Mouse (Mus musculus): Measurements from ENCODE around the gene Pdcd5. TPM values are rescaled to one million over a fixed set of nuclear protein-coding genes. Genes with fewer than 3 reads are reported as not detected.

Pdcd5 gene
- total RNA-seq, 2 experiments from 2014 or later = 95.0 to 104 TPM

DNA sequence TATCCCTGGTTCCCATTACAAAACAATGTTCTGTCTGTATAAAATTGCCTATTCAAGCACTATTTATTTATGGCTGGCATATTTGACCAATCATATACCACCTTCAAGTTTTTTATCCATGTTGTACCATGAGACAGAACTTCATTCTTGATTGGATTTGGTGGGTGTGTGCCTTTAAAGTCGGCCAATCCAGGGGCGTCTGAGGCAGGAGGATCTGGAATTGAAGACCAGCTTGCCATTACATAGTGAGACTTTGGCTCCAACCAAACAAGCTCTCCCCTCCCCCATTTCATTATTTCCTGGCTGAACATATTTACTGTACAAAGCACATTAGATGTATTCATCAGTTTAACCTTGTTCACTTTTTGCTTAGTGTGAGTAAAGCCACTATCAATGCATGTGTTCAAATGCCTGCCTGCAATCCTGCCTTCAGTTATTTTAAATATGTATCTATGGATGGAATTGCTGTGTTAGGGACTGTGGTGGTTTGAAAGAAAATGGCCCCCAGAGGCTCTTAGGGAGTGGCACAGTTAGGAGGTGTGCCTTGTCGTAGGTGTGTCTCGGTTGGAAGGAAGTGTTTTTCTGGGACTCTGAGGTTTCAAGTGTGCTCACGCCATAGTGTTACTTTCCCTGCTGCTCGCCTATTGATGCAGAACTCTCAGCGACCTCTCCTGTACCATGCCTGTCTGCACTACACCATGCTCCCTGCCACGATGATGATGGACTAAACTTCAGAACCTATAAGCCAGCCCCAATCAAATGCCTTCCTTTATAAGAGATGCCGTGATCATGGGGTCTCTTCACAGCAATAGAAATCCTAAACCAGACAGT is 1.1 kb upstream of the Pdcd5 start:
- intact Hi-C loops (cut with DNase I) = loop anchor here (5.0 to 10.0 kb wide), 3 partner anchors 61 to 254 kb away; partner anchors contain the start of genes Ankrd27, Cep89, Faap24 and Nudt19
- no peak for DNase-seq (ENCODE audit: low spot score)

DNA sequence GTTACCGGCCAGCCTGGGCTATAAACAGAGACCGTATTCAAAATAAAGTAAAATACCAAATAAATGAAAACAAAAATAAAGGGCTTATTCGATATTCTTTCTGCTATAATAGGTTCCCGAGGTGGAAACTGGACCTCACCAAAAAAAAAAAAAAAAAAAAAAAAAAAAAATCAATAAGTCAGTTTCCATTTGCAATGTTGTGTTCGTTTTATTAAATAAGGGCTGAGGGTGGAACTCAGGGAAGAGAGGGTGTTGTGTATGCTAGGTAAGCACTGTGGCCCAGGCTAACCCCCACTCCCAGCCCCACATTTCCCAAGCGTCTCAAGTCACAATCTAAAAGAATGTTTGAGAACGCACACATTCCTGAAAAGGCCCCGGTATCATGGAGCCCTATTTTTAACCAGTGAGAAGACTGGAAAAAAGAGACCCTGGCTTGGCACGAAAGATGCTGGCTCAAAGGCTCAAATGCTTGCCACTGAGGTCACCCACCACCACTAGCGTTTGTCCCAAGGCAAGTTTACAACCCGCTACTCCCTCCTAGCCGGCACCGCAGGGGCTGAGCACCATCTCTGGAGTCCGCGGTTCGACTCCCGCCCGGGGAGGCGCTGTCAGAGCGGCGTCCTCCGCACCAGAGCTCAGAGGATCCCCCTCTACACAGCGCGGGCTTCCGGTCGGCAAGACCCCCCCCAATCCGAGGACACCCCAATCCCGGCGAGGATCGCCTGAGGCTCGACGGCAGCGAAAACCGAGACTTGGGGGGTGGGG is 822 bp downstream of the Pdcd5 start:
- intact Hi-C loops (cut with DNase I) = loop anchor here (5.0 to 10.0 kb wide), 3 partner anchors 59 to 252 kb away; partner anchors contain the start of genes Ankrd27, Cep89, Faap24 and Nudt19
- no peak for DNase-seq (ENCODE audit: low spot score)

DNA sequence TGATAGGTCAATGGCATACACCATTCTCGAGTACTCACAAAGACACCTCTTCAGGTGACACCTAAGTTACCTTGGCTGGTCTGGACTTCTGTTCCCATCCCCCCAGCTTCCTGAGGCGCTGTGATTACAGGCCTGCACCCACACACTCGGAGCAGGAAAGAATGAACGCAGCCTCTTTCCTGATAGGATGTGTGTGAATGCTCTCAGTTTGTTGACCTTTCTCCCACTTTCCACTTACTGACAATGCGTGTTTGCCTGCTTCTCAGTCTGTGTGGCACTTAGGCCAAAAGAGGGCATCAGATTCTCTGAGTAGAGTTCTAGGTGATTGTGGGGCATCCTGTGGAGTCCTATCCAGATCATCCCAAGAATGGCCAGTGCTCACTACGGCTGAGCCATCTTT is 7.2 kb downstream of the Pdcd5 start:
- no peak for DNase-seq (ENCODE audit: low spot score)
- intact Hi-C loops (cut with DNase I) = loop anchor here (10.0 kb wide), 1 partner anchor 245 kb away; the partner anchor contains the start of genes Cep89 and Faap24

DNA sequence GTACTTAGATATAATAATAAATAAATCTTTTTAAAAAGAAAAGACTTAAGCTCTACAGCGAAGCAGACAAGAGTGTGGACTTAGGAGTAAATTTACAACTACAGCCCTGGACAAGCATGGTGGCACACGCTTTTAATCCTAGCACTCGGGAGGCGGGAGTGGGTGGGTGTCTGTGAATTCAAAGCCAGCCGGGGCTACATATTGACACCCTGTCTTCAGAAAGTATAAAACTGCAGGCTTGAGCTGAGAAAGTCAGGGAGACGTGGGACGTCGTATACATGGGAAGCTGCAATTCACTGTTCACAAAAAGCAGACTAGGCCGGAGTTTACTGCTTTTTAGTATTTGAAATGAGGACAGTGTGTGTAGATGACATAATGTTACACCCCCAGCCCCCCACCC is 10.4 kb downstream of the Pdcd5 start:
- no peak for DNase-seq (ENCODE audit: low spot score)
- intact Hi-C loops (cut with DNase I) = loop anchor here (5.0 kb wide), 1 partner anchor 90 kb away; no protein-coding TSS in a partner anchor

DNA sequence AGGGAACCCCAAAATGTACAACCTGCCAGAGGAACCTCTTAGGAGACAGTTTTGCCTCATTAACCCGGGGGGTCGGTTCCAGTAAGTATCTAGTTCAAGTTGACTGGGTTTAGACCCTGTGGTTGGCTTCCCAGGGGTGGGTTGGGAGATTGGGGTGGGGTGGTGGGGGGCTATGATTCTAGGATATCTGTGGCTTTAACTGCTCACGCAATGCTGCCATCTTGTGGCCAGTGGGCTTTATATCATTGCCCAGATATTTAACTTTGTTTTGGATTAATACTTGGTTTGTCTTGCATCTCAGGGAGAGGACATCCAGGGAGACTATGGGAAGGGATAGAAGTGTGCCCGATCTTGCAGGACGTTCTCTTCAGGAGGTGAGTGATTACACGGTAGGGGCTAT is 11.1 kb downstream of the Pdcd5 start:
- DNase-seq (ENCODE audit: low spot score) = no peak
- intact Hi-C loops (cut with DNase I) = loop anchor here (5.0 kb wide), 1 partner anchor 89 kb away; no protein-coding TSS in a partner anchor

DNA sequence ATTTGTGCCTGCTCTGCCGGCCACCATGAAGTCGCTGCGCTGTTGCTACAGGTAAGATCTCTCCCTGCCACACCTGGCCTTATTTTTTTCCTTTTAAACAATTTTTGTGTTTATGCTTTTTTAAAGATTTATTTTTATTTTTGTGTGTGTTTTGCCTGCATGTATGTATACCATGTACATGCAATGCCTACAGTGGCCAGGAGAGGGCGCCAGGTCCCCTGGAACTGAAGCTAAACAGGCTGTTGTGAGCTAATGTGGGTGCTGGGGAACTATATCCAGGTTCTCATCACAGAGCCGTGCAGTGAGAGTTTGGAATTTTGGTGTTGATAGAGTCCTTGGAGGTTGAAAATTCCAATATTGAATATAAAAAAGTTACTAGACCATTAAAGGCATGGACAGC is 18.8 kb downstream of the Pdcd5 start:
- DNase-seq (ENCODE audit: low spot score) = no peak
- intact Hi-C loops (cut with DNase I) = no loop called here

DNA sequence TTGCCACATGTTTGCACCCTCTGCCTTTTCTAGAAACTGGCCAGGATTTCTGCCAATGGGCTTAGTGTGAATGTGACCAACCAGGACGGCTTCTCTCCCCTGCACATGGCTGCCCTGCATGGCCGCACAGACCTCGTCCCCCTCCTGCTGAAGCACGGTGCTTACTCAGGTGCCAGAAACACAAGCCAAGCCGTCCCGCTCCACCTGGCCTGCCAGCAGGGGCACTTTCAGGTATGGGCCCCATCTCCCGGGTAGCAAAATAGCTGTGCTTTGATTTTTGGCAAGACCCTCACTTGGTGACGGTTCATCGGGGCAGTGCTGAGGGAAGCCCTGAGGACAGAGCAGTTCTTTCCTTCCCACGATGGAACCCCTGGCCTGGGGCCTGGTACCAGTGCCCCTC is 19.9 kb downstream of the Pdcd5 start:
- intact Hi-C loops (cut with DNase I) = no loop called here
- DNase-seq (ENCODE audit: low spot score) = no peak

DNA sequence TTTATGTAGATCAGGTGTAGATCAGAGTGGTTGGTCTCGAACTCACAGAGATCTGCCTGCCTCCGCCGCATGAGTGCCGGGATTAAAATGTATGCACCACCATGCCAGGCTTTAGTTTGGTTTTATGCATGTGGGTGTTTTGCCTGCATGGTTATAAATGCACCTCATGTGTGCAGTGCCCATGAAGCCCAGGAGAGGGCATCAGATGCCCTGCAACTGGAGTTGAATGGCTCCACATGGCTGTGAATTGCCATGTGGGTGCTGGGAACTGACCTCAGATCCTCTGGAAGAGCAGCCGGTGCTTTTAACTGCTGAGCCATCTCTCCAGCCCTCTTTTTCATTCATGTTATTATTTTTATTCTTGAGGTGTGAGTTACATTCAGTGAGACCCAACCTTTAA is 21.3 kb downstream of the Pdcd5 start:
- intact Hi-C loops (cut with DNase I) = no loop called here
- no peak for DNase-seq (ENCODE audit: low spot score)

DNA sequence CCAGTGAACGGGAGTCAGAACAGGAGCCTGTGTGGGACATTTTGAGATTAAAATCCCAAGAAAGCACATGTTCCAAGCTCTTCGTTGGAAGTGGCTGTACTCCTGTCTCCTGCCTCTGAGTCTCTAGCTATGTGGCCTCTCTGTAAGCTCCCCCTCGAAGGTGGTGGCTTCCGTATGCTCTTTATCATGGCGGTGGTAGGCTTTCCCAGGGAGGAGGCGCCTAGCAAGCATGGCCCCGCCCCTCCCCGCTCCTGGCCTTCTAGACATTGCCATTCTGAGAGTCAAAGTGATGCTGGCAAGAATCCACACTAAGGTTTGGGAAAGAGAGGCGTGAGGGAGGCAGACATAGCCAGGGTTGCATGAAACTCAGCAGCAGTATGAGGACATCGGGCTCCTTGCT is 24.7 kb downstream of the Pdcd5 start:
- no peak for DNase-seq (ENCODE audit: low spot score)
- intact Hi-C loops (cut with DNase I) = no loop called here

DNA sequence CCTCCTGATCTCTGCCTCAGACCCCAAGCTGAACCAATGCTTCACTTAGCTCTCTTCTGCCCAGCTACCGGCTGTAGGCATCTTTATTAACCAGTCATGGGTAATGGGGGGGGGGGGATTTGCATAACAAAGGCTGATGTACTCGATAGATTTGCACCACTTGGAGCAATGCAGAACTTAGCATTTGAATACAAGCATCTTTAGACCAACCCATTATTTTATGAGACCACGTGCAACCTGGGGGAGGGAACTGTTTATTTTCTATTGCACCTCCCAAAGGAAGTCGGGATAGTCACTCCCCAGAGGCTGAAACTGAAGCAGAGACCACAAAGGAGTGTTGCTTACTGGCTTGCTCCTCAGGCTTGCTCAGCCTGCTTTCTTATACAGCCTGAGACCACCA is 29.8 kb downstream of the Pdcd5 start:
- intact Hi-C loops (cut with DNase I) = no loop called here
- no peak for DNase-seq (ENCODE audit: low spot score)

DNA sequence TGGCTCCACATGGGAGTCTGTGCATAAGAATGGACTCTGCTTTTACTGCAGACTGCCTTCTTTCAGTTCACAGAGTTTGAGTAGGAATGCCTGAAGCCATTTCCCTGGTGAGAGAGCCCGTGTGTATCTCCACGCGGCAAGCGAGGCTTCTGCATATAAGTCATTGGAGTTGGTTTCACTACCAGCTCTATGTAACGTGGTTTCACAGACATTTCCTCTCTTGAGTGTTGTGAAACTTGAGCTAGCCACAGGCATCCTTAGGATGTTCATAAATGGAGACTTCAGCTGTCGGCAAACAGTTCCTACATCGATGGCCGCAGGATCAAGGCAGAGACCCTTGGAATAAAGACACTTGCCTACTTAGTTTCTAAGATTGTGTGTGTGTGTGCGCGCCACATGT is 38.1 kb downstream of the Pdcd5 start:
- intact Hi-C loops (cut with DNase I) = no loop called here
- no peak for DNase-seq (ENCODE audit: low spot score)

DNA sequence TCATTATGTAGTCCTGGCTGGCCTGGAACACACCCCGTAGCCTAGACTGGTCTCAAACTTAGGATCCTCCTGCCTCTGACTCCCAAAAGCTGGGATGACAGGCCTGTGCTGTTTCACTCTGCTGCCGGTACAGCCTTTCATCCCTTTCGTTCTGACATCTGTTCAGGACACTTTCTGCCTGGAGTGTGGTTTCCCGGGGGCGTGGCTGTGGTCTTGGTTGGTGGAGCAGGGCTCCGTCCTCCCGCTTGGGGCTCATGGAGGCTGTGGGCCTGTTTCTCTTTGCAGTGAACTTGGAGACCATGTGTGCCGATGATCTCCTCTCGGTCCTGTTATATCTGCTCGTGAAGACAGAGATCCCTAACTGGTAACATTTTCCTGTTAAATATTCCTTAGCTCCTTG is 40.5 kb downstream of the Pdcd5 start:
- intact Hi-C loops (cut with DNase I) = no loop called here
- no peak for DNase-seq (ENCODE audit: low spot score)

DNA sequence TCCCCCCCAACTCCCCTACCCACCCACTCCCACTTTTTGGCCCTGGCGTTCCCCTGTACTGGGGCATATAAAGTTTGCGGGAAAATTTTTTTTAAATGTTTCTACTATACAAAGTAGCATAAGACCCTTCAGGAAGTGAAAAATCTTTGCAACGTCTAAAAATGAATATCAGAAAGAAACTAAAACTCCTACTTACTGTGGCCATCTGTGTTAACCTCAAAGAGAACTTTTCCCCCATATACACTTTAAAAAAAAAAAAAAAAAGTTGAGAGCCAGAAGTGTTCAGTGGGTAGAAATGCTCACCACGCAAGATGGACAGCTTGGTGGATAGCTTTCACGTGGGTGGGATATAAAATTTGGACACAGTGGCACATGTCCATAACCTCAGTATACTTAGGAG is 44.6 kb downstream of the Pdcd5 start:
- DNase-seq (ENCODE audit: low spot score) = no peak
- intact Hi-C loops (cut with DNase I) = no loop called here

DNA sequence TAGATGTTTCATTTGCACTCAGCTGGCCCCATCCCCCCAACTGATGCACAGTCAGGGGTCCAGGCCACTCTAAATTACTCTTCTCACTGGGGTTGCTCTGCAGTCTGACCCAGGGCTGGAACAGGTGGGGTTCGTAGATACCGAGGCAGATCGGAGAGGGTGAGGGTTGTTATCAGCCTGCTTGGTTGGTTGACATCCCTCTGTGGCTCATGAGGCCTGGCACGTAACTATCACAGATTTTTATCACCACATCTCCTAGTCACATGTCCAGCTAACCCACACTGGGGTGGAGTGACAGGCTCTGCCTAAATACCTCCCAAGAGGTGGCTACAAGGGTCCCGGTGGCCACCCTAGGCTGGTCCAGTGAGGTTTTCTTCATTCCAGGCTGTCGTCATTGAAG is 46.2 kb downstream of the Pdcd5 start:
- DNase-seq (ENCODE audit: low spot score) = no peak
- intact Hi-C loops (cut with DNase I) = no loop called here

DNA sequence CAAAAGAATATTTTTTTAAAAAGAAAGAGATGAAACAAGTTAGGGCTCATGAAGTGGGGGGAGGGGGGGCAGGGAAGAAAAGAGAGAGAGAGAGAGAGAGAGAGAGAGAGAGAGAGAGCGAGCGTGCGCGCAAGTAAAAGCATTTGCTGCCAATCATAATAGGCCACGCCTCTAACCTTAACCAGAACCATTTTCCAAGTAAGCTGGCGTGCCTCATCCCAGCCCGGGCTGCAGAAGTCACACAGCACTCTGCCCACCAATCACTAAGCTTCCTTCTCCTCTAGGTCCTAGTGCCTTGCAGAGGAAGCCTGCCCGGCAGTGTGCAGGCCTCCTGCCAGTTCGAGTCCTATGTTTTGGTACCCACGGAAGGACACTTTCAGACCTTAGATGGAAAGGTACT is 47.3 kb downstream of the Pdcd5 start:
- DNase-seq (ENCODE audit: low spot score) = no peak
- intact Hi-C loops (cut with DNase I) = no loop called here

DNA sequence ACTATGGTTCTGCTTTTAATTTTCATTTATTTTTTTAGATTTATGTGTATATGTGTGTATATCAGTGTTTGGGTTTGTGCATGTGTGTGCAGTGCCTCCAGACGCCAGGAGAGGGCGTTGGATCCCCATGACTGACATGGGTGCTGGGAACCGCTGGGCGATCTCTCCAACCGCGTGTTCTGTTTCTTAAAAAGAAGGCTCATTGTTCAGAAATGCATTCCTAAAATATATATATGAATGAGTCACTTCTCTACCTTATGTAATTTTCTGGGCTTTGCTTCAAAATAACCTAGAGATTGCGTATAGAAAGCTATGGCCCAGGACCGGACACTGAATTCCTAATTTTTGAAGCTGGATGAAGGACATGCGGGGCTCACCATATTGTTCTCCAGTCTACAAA is 47.8 kb downstream of the Pdcd5 start:
- DNase-seq (ENCODE audit: low spot score) = no peak
- intact Hi-C loops (cut with DNase I) = no loop called here

DNA sequence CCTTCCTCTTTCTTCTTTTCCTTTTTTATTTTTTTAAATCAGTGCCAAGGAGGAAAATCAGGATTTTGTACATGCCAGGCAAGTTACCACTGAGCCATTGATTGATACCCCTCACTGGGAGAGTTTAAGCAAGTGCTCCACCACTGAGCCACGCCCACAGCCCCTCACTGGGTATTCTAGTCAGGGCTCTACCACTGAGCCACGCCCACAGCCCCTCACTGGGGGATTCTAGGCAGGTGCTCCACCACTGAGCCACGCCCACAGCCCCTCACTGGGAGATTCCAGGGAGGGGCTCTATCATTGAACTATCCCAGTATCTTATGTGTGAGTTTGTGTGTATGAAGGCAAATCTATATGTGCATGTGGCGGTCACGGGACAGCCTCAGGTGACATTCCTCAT is 53.0 kb downstream of the Pdcd5 start:
- intact Hi-C loops (cut with DNase I) = no loop called here
- no peak for DNase-seq (ENCODE audit: low spot score)

All from heart, postnatal 25 days (tissue).